Mouse (Mus musculus) embryo, embryonic 10.5 days (tissue): Measurements from ENCODE around the gene Gm21943.
"Not testable (repeated sequence)": the region's sequence is repeated elsewhere in the genome, so short reads cannot be mapped to it uniquely, and the experiment has no call there.

ENCODE experiments used
- DNase-seq: peaks from one replicate; pipeline ENCODE4 v3.0.0-alpha.2; 2015; ENCODE audit warnings: low spot score

Gm21943 gene

DNA sequence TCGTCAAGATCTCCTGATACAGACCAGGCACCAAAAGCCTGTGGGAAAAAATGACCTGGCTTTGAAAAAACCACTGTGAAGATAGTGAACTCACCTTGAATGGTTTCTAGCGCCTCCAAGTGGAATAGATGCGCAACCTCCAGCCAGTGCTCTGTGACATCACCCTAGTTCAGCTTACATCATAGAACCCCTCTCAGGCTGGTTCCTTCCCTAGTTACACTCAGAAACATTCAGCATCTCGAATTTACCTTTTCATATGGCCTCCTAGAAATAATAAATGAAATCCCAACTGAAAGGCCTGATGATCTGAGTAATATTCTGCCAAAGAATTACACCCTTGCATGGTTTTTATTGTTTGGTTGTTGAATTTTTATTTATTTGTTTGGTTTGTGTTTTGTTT lies at the start of gene Gm21943:
TSS of gene Gm21943 (minus strand) at position 101 of the 400 bp plus-strand sequence.
- DNase-seq, result not testable (repeated sequence)
